28 mouse cellular contexts compared by ENCODE assay signal in the genomic region with DNA sequence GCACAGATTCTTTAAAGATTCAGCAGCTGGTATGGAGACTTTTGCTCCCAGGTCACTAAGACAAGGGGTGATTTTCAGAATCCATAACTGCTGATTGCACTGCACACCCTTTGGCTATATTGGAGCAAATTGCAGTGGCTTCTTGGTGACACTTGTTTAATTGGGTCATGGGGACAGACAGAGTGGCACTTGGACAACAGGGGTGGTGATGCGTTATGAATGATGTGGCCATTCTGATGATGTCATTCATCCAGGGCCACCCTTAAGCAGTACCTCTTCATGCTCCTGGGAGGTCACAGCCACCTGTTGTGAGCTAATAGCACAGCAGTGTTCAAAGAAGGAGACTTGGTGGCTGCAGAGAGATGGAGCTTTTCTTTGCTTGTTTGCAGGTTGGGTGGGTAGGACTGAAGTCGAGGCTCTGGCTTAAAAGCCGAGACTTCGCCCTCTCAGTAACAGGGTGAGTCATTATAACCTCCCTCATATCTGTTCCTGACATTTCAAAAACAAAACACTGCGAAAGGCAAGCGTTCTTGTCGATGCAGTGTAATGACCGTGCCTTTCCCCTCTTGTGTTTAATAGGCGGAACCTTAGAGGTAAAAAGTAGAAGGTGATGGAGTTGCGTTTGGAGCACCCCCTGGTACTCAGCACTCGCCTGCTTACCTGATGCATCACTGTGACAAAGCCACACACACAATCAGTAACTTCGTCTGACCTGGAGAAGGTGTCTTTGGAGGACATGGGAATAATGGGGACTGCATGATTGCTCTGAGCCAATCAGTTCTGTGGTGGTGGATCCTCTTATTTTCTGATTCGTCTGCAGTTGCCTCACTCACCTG. TPM values are rescaled to one million over a fixed set of nuclear protein-coding genes. Genes with fewer than 3 reads are reported as not detected.
A peak's percentile ranks its signal among the peaks of the same experiment; 100 is the strongest.
DNase-seq lines count a peak whose midpoint lies in the region; ATAC-seq lines count a peak whose summit lies in the region.
"Had no signal": no experiment of that assay in that cellular context is flagged by ENCODE, and none has a peak within 500 bp of the region (broad histone marks: within the 10 kb centered on the region; RNA-seq: fewer than 3 reads in every experiment).

No protein-coding gene starts in this region.

- ATAC-seq in liver, embryonic 12.5 days, result no peak
- no peak for ATAC-seq in hindbrain, embryonic 11.5 days (ENCODE audit: low FRiP score)
- ATAC-seq: intestine, postnatal 0 days; liver, postnatal 0 days; midbrain, embryonic 16.5 days; Patski had no signal

- no peak overlapping the region for H3K27ac ChIP-seq in liver, embryonic 12.5 days
- no peak overlapping the region for H3K27ac ChIP-seq in hindbrain, embryonic 11.5 days (ENCODE audit: low read depth, low read length)
- H3K27ac ChIP-seq: embryonic facial prominence, embryonic 13.5 days; forebrain, embryonic 10.5 days; hindbrain, embryonic 13.5 days; limb, embryonic 13.5 days; neural tube, embryonic 12.5 days had no signal

- no peak overlapping the region for H3K4me3 ChIP-seq in liver, embryonic 12.5 days
- H3K4me3 ChIP-seq in hindbrain, embryonic 11.5 days (ENCODE audit: low read depth, low read length), result no peak overlapping the region
- H3K4me3 ChIP-seq: embryonic facial prominence, embryonic 13.5 days; forebrain, embryonic 10.5 days; hindbrain, embryonic 13.5 days; limb, embryonic 13.5 days; neural tube, embryonic 12.5 days had no signal

- H3K4me2 ChIP-seq in liver, embryonic 12.5 days, result no peak overlapping the region
- H3K4me2 ChIP-seq in hindbrain, embryonic 11.5 days (replicated peaks; ENCODE audit: low read depth, low read length), result no peak overlapping the region
- H3K4me2 ChIP-seq: embryonic facial prominence, embryonic 13.5 days; hindbrain, embryonic 13.5 days; limb, embryonic 13.5 days; liver, embryonic 11.5 days; midbrain, embryonic 11.5 days; neural tube, embryonic 12.5 days had no signal

- no peak overlapping the region for H3K9ac ChIP-seq in liver, embryonic 12.5 days
- no peak overlapping the region for H3K9ac ChIP-seq in hindbrain, embryonic 11.5 days (ENCODE audit: low read depth, low read length)
- H3K9ac ChIP-seq: embryonic facial prominence, embryonic 13.5 days; hindbrain, embryonic 13.5 days; limb, embryonic 13.5 days; liver, postnatal 0 days; neural tube, embryonic 12.5 days had no signal

- peak; percentile 60 for DNase-seq in adrenal gland, adult 2 months
- DNase-seq in adrenal gland, postnatal 25 days, result no peak
- peak; percentile 69 for DNase-seq in heart, adult 11 months
- no peak for DNase-seq in heart, postnatal 4 days
- DNase-seq in retina, postnatal 1 day, result peak; percentile 88
- no peak for DNase-seq in retina, embryonic 14.5 days (ENCODE audit: low spot score)
- DNase-seq in hindbrain, embryonic 11.5 days (ENCODE audit: low spot score), result no peak
- DNase-seq: adrenal gland, postnatal 14 days; cerebellum, adult 18-20 months; cerebellum, postnatal 10 days; gastrocnemius, postnatal 14 days; heart, adult 18-20 months; kidney, adult 9 months; kidney, postnatal 10 days; liver, postnatal 0 days; lung, postnatal 36 days had no signal

- WGBS in liver, embryonic 12.5 days (ENCODE audit: insufficient replicate concordance), result 68% methylated on average over 13 of the region's 13 CpGs
- WGBS in hindbrain, embryonic 11.5 days, result 78% methylated on average over 13 of the region's 13 CpGs

- no peaks in the 10 kb centered on the region for H3K9me3 ChIP-seq in liver, embryonic 12.5 days (replicated peaks)
- H3K9me3 ChIP-seq in hindbrain, embryonic 11.5 days (ENCODE audit: control insufficient read depth, low read length), result no peaks in the 10 kb centered on the region
- H3K9me3 ChIP-seq: embryonic facial prominence, embryonic 13.5 days; forebrain, embryonic 10.5 days; G1E; hindbrain, embryonic 13.5 days; limb, embryonic 13.5 days; neural tube, embryonic 12.5 days had no signal

- H3K36me3 ChIP-seq in liver, embryonic 12.5 days, result no peaks in the 10 kb centered on the region
- H3K36me3 ChIP-seq in hindbrain, embryonic 11.5 days (ENCODE audit: control insufficient read depth, insufficient read depth, low read length), result no peaks in the 10 kb centered on the region
- H3K36me3 ChIP-seq: embryonic facial prominence, embryonic 13.5 days; forebrain, embryonic 10.5 days; G1E; hindbrain, embryonic 13.5 days; limb, embryonic 13.5 days; neural tube, embryonic 12.5 days had no signal

- no peaks in the 10 kb centered on the region for H3K27me3 ChIP-seq in liver, embryonic 12.5 days (replicated peaks)
- no peaks in the 10 kb centered on the region for H3K27me3 ChIP-seq in hindbrain, embryonic 11.5 days (ENCODE audit: control insufficient read depth, insufficient read depth, low read length)
- H3K27me3 ChIP-seq: embryonic facial prominence, embryonic 13.5 days; hindbrain, embryonic 13.5 days; limb, embryonic 13.5 days; neural tube, embryonic 12.5 days; Patski had no signal

- no peaks in the 10 kb centered on the region for H3K4me1 ChIP-seq in liver, embryonic 12.5 days
- no peaks in the 10 kb centered on the region for H3K4me1 ChIP-seq in hindbrain, embryonic 11.5 days (replicated peaks; ENCODE audit: control insufficient read depth, insufficient read depth, low read length)

RNA-seq across cellular contexts. Expression of gene Sh3bgrl2, which starts 48.7 kb away (rescaled TPM):
- total RNA-seq in adrenal gland, adult 2 months (2021), result 10 to 100 TPM; 16.1 to 20.2 TPM
- polyA plus RNA-seq in adrenal gland, adult 2 months (2012; rRNA removed), result 1.5 and 1.6 TPM in 2 replicates
- total RNA-seq in adrenal gland, postnatal 25 days (2021), result 14.0 and 15.5 TPM in 2 replicates
- 1 to 10 TPM; 6.1 to 7.5 TPM for total RNA-seq in heart, postnatal 4 days (2021)
- 9.7 and 10.8 TPM in 2 replicates for polyA plus RNA-seq in liver, embryonic 12.5 days (2016; fragmentation: Nextera tagmentation; extraction: Ambion mirVana)
- 7.3 and 8.9 TPM in 2 replicates for polyA plus RNA-seq in hindbrain, embryonic 11.5 days (2014; fragmentation: Nextera tagmentation; extraction: Ambion mirVana)
- polyA plus RNA-seq: G1E had no signal

Comparison
In these comparisons a context has a peak if more than half of its experiments do, and no peak if none do; other contexts are left out.
1. DNase-seq: peak in adrenal gland, adult 2 months (single experiment), heart, adult 11 months (single experiment) and retina, postnatal 1 day (single experiment); none in adrenal gland, postnatal 25 days (single experiment), heart, postnatal 4 days (single experiment), retina, embryonic 14.5 days (single experiment) and hindbrain, embryonic 11.5 days (single experiment).